Mouse (Mus musculus): Measurements from ENCODE around the gene Ndufab1. TPM values are rescaled to one million over a fixed set of nuclear protein-coding genes. Genes with fewer than 3 reads are reported as not detected.

Ndufab1 gene
- total and polyA plus RNA-seq, 2 experiments from 2014 or later: 181 to 2,966 TPM

DNA sequence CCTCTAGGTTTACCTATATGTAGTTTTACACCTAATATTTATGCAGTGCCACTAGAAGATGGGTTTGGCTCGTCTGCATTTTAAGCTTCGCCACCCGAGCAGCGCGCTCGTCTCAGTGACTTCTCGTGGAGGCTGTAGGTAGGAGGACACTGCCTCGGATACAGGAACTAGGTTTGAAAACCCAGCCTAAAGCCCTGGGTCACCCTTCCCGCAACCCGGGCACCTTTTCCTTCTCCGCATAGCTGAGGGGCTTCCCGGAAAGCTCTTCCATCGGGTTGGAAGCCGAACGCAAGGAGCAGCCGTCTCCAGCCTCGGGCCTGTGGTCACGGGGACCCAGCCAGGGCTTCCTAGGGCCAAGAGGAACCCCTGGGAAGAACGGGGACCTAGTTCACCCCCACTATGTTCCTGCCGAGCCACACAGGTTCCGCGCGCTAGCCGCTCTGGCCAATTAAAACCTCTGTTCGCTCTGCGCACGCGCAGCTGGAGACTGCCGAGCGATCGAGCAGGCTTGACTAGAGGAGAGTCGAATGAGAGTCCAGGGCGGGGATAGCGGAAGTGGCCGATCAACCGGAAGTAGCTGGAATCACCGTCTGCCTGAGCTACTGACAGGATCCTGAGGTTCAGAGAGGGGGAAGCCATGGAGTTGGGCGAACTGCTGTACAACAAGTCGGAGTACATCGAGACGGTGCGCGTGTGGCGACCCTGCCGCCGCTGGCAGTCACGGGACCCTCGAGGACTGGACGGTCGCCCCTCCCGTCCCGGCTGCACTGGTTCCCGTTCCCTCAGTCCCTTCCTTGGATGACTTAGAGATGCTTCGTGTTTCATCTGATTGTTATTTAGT is 31.0 kb upstream of the Ndufab1 start, which contains the start of the genes Palb2 and Dctn5:
Gene Palb2 (minus strand): TSS at position 489 of the 841 bp plus-strand sequence.
Gene Dctn5 (plus strand): TSS at position 545 of the 841 bp plus-strand sequence.
- peak within 1 kb of the TSS; percentile 76 for H3K27ac ChIP-seq (ENCODE audit: low read depth)
- ATAC-seq (ENCODE audit: insufficient read depth, low read depth) (peak; percentile 100), DNase-seq (ENCODE audit: low spot score) (peak; percentile 96)
- H3K4me1 ChIP-seq (ENCODE audit: control insufficient read depth, insufficient read depth): 0 out of 2 replicates have a peak, but pooled peaks cover 11% of the 10 kb centered on the region
- peak within 1 kb of the TSS; percentile 88 for H3K4me2 ChIP-seq (ENCODE audit: low read depth, low read length)
- WGBS: 0% methylated on average over 53 of the region's 54 CpGs
- peak within 1 kb of the TSS; percentile 84 for H3K9ac ChIP-seq (replicated peaks; ENCODE audit: low read depth, low read length)
- no peaks in the 10 kb centered on the region for H3K9me3 ChIP-seq (replicated peaks; ENCODE audit: control insufficient read depth, low read length)
- no peaks in the 10 kb centered on the region for H3K27me3 ChIP-seq (ENCODE audit: control insufficient read depth, insufficient read depth, low read length)
- TF ChIP-seq CTCF (IDR thresholded peaks at IDR 0.05; ENCODE audit: low read depth): no peak
- TF ChIP-seq EP300 (IDR thresholded peaks at IDR 0.05; ENCODE audit: low read depth): no peak
- H3K4me3 ChIP-seq (ENCODE audit: low read depth, low read length): peak within 1 kb of the TSS; percentile 87
- H3K36me3 ChIP-seq (replicated peaks; ENCODE audit: control insufficient read depth, insufficient read depth, low read length): peaks cover 34% of the 10 kb centered on the region

DNA sequence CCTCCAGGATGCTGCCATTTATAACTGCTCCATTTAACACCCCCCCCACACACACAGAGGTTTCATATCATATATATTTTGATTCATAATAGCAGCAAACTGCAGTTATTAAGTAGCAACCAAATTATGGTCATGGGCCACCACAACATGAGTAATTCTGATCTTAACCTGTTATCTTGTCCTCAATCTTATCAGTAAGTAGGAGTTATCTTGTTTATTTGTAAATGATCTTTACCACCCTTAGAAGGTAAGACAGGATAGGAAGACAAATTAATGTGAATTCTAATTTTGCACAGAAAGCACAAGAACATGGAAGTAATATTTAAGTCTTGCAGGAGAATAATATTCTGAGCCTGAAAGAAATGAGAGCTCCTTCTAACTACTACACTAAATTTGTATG is 30.1 kb upstream of the Ndufab1 start:
- TF ChIP-seq EP300 (IDR thresholded peaks at IDR 0.05; ENCODE audit: low read depth): no peak
- Histone ChIP-seq H3K9me3 (replicated peaks; ENCODE audit: control insufficient read depth, low read length) (no peaks in the 10 kb centered on the region), H3K36me3 (replicated peaks; ENCODE audit: control insufficient read depth, insufficient read depth, low read length) (peaks cover 32% of the 10 kb centered on the region), H3K27ac (ENCODE audit: low read depth) (no peak overlapping the region), H3K4me2 (ENCODE audit: low read depth, low read length) (peak overlapping the region; percentile 88), H3K27me3 (ENCODE audit: control insufficient read depth, insufficient read depth, low read length) (no peaks in the 10 kb centered on the region), H3K4me1 (ENCODE audit: control insufficient read depth, insufficient read depth) (0 out of 2 replicates have a peak, but pooled peaks cover 11% of the 10 kb centered on the region), H3K4me3 (ENCODE audit: low read depth, low read length) (peak overlapping the region; percentile 87; the same call in 1 of the 2 replicates), H3K9ac (replicated peaks; ENCODE audit: low read depth, low read length) (no peak overlapping the region; the same call in 1 of the 2 replicates)
- ATAC-seq (ENCODE audit: insufficient read depth, low read depth): no peak
- DNase-seq (ENCODE audit: low spot score): no peak

DNA sequence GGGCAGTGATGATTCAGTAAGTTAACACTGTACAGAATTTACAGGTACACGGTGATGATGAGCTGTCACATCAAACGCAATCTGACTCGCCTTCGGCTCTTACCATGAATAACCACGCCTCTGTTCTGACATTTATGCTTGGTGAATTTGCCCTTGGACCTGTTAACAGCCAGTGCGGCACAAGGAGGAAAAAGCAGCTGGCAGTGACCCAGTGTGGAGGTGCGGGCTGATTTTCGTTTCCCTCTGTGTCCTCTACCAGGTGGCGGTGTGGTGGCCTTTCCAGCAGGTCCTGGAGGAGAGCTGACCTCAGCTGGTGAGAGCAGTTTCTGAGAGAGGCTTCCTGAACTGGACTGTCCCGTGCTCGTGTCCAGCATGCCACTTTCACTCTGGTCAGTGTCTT is 25.3 kb upstream of the Ndufab1 start:
- no peak overlapping the region for H3K4me3 ChIP-seq (ENCODE audit: low read depth, low read length)
- H3K9me3 ChIP-seq (replicated peaks; ENCODE audit: control insufficient read depth, low read length): no peaks in the 10 kb centered on the region
- H3K4me2 ChIP-seq (ENCODE audit: low read depth, low read length): no peak overlapping the region
- peaks cover 32% of the 10 kb centered on the region for H3K36me3 ChIP-seq (replicated peaks; ENCODE audit: control insufficient read depth, insufficient read depth, low read length)
- H3K27me3 ChIP-seq (ENCODE audit: control insufficient read depth, insufficient read depth, low read length): no peaks in the 10 kb centered on the region
- no peak overlapping the region for H3K9ac ChIP-seq (replicated peaks; ENCODE audit: low read depth, low read length)
- no peak for ATAC-seq (ENCODE audit: insufficient read depth, low read depth)
- TF ChIP-seq CTCF (IDR thresholded peaks at IDR 0.05; ENCODE audit: low read depth) (no peak), EP300 (IDR thresholded peaks at IDR 0.05; ENCODE audit: low read depth) (no peak)
- no peak for DNase-seq (ENCODE audit: low spot score)
- WGBS: 90% methylated on average over 11 of the region's 11 CpGs
- 0 out of 2 replicates have a peak, but pooled peaks cover 3% of the 10 kb centered on the region for H3K4me1 ChIP-seq (ENCODE audit: control insufficient read depth, insufficient read depth)
- H3K27ac ChIP-seq (ENCODE audit: low read depth): no peak overlapping the region

DNA sequence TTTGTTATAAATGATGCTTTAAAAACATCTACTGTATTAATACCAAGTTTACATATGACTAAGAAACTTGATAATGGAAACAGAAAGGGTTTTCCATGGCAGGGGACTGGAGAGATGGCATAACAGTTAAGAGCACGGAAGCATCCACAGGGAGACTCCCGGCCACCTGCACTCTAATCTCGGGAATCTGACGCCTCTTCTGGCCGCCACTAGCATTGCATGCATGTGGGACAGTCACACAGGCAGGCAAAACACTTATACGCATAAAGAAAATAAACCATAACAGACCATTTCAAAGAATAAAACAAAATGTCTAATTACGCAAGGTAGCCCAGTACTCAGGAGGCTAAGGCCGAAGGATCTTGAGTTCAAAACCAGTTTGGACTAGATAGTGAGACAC is 23.9 kb upstream of the Ndufab1 start:
- H3K9me3 ChIP-seq (replicated peaks; ENCODE audit: control insufficient read depth, low read length): no peaks in the 10 kb centered on the region
- no peaks in the 10 kb centered on the region for H3K4me1 ChIP-seq (ENCODE audit: control insufficient read depth, insufficient read depth)
- DNase-seq (ENCODE audit: low spot score): no peak
- H3K27me3 ChIP-seq (ENCODE audit: control insufficient read depth, insufficient read depth, low read length): no peaks in the 10 kb centered on the region
- H3K4me3 ChIP-seq (ENCODE audit: low read depth, low read length): no peak overlapping the region
- ATAC-seq (ENCODE audit: insufficient read depth, low read depth): no peak
- no peak overlapping the region for H3K4me2 ChIP-seq (ENCODE audit: low read depth, low read length)
- peaks cover 36% of the 10 kb centered on the region for H3K36me3 ChIP-seq (replicated peaks; ENCODE audit: control insufficient read depth, insufficient read depth, low read length)
- no peak overlapping the region for H3K27ac ChIP-seq (ENCODE audit: low read depth)
- no peak overlapping the region for H3K9ac ChIP-seq (replicated peaks; ENCODE audit: low read depth, low read length)
- 72% methylated on average over 8 of the region's 8 CpGs for WGBS
- TF ChIP-seq CTCF (IDR thresholded peaks at IDR 0.05; ENCODE audit: low read depth) (no peak), EP300 (IDR thresholded peaks at IDR 0.05; ENCODE audit: low read depth) (no peak)

DNA sequence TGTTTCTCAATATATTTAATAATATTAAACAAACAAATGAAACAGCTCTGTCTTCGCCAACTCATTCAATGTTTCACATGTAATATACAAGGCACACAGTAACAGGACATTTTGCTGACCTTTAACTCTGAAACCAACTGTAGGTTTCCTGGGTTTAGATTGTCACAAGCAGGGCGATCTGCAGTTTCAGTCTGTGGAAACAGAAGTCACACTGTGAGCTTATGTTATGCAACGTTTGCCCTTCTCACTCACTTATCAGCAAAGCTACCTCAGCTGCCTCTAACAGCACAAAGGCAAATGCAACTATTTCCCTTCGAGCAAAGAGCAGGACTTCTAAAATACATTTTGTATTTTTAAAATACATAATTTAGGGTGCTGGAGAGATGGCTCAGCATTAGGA is 21.8 kb upstream of the Ndufab1 start:
- no peak for TF ChIP-seq CTCF (IDR thresholded peaks at IDR 0.05; ENCODE audit: low read depth)
- no peak for TF ChIP-seq EP300 (IDR thresholded peaks at IDR 0.05; ENCODE audit: low read depth)
- WGBS: 72% methylated on average over 4 of the region's 4 CpGs
- Histone ChIP-seq H3K4me1 (ENCODE audit: control insufficient read depth, insufficient read depth) (no peaks in the 10 kb centered on the region), H3K4me3 (ENCODE audit: low read depth, low read length) (no peak overlapping the region), H3K27ac (ENCODE audit: low read depth) (no peak overlapping the region), H3K9me3 (replicated peaks; ENCODE audit: control insufficient read depth, low read length) (no peaks in the 10 kb centered on the region), H3K9ac (replicated peaks; ENCODE audit: low read depth, low read length) (no peak overlapping the region), H3K4me2 (ENCODE audit: low read depth, low read length) (no peak overlapping the region), H3K27me3 (ENCODE audit: control insufficient read depth, insufficient read depth, low read length) (no peaks in the 10 kb centered on the region), H3K36me3 (replicated peaks; ENCODE audit: control insufficient read depth, insufficient read depth, low read length) (peaks cover 44% of the 10 kb centered on the region)
- ATAC-seq (ENCODE audit: insufficient read depth, low read depth) (no peak), DNase-seq (ENCODE audit: low spot score) (no peak)
